Mouse (Mus musculus): ENCODE data around the gene Nsmce4a. TPM values are rescaled to one million over a fixed set of nuclear protein-coding genes. Genes with fewer than 3 reads are reported as not detected.
"Not testable (repeated sequence)": the region's sequence is repeated elsewhere in the genome, so short reads cannot be mapped to it uniquely, and the experiment has no call there.

Nsmce4a gene
- polyA plus RNA-seq, 1 experiment from 2014 or later: 170 TPM

- WGBS: 77% methylated on average over 6 of the region's 6 CpGs
- Histone ChIP-seq H3K4me3 (replicated peaks) (no peak overlapping the region), H3K27ac (no peak overlapping the region), H3K4me1 (0 out of 2 replicates have a peak, but pooled peaks cover 6% of the 10 kb centered on the region), H3K9me3 (replicated peaks) (no peaks in the 10 kb centered on the region), H3K36me3 (no peaks in the 10 kb centered on the region), H3K27me3 (no peaks in the 10 kb centered on the region), H3K4me2 (no peak overlapping the region), H3K9ac (no peak overlapping the region)
- no peak for ATAC-seq (replicated peaks; ENCODE audit: low FRiP score)
These were observed 24.6 kb upstream of the Nsmce4a start for GRCm38 (mm10) chr7:130597546-130597945.

GRCm38 (mm10) chr7:130596079-130596855 is 23.3 kb upstream of the Nsmce4a start:
- H3K9me3 ChIP-seq (replicated peaks); H3K27ac ChIP-seq; H3K4me1 ChIP-seq; H3K36me3 ChIP-seq; H3K27me3 ChIP-seq; H3K9ac ChIP-seq; H3K4me2 ChIP-seq; H3K4me3 ChIP-seq (replicated peaks): not testable (repeated sequence)
- ATAC-seq (replicated peaks; ENCODE audit: low FRiP score): 0 out of 2 replicates have a peak, but pooled peaks have one; percentile 49
- WGBS: 41% methylated on average over 9 of the region's 19 CpGs

GRCm38 (mm10) chr7:130593375-130594239 is 20.7 kb upstream of the Nsmce4a start:
- not testable (repeated sequence) for H3K27me3 ChIP-seq; H3K4me1 ChIP-seq; H3K4me2 ChIP-seq; H3K36me3 ChIP-seq; H3K9me3 ChIP-seq (replicated peaks); H3K27ac ChIP-seq; H3K4me3 ChIP-seq (replicated peaks); H3K9ac ChIP-seq; ATAC-seq (replicated peaks; ENCODE audit: low FRiP score)
- 62% methylated on average over 8 of the region's 11 CpGs for WGBS

GRCm38 (mm10) chr7:130592975-130593374 is 20.1 kb upstream of the Nsmce4a start:
- H3K27me3 ChIP-seq; H3K4me2 ChIP-seq; H3K36me3 ChIP-seq; H3K4me1 ChIP-seq; H3K9me3 ChIP-seq (replicated peaks); H3K4me3 ChIP-seq (replicated peaks); H3K9ac ChIP-seq; H3K27ac ChIP-seq: not testable (repeated sequence)
- WGBS: no CpG with 5 or more reads among the region's 11 CpGs
- peak; percentile 43 for ATAC-seq (replicated peaks; ENCODE audit: low FRiP score)

- WGBS: 78% methylated on average over 8 of the region's 8 CpGs
- no peak for ATAC-seq (replicated peaks; ENCODE audit: low FRiP score)
- no peak overlapping the region for H3K4me2 ChIP-seq
- no peaks in the 10 kb centered on the region for H3K27me3 ChIP-seq
- H3K9ac ChIP-seq: no peak overlapping the region
- H3K4me3 ChIP-seq (replicated peaks): no peak overlapping the region
- H3K4me1 ChIP-seq: no peaks in the 10 kb centered on the region
- H3K9me3 ChIP-seq (replicated peaks): no peaks in the 10 kb centered on the region
- H3K27ac ChIP-seq: no peak overlapping the region
- H3K36me3 ChIP-seq: no peaks in the 10 kb centered on the region
These were observed 18.0 kb upstream of the Nsmce4a start for GRCm38 (mm10) chr7:130590845-130591437.

- Histone ChIP-seq H3K27ac (no peak overlapping the region), H3K36me3 (no peaks in the 10 kb centered on the region), H3K4me1 (no peaks in the 10 kb centered on the region), H3K9ac (no peak overlapping the region), H3K4me3 (replicated peaks) (no peak overlapping the region), H3K27me3 (no peaks in the 10 kb centered on the region), H3K4me2 (no peak overlapping the region), H3K9me3 (replicated peaks) (no peaks in the 10 kb centered on the region)
- no peak for ATAC-seq (replicated peaks; ENCODE audit: low FRiP score)
- 70% methylated on average over 13 of the region's 13 CpGs for WGBS
These were observed 17.3 kb upstream of the Nsmce4a start for GRCm38 (mm10) chr7:130590081-130590828.

- no peaks in the 10 kb centered on the region for H3K4me1 ChIP-seq
- H3K36me3 ChIP-seq: no peaks in the 10 kb centered on the region
- H3K27me3 ChIP-seq: no peaks in the 10 kb centered on the region
- H3K9ac ChIP-seq: no peak overlapping the region
- no peak for ATAC-seq (replicated peaks; ENCODE audit: low FRiP score)
- WGBS: 70% methylated on average over 2 of the region's 2 CpGs
- no peak overlapping the region for H3K4me3 ChIP-seq (replicated peaks)
- no peak overlapping the region for H3K4me2 ChIP-seq
- H3K27ac ChIP-seq: no peak overlapping the region
- no peaks in the 10 kb centered on the region for H3K9me3 ChIP-seq (replicated peaks)
These were observed 13.7 kb upstream of the Nsmce4a start for GRCm38 (mm10) chr7:130586521-130587072.

- H3K9me3 ChIP-seq (replicated peaks): no peaks in the 10 kb centered on the region
- no peak overlapping the region for H3K27ac ChIP-seq
- H3K4me2 ChIP-seq: no peak overlapping the region
- no peak for ATAC-seq (replicated peaks; ENCODE audit: low FRiP score)
- peaks cover 26% of the 10 kb centered on the region for H3K4me1 ChIP-seq
- WGBS: 54% methylated on average over 5 of the region's 5 CpGs
- no peak overlapping the region for H3K4me3 ChIP-seq (replicated peaks)
- H3K27me3 ChIP-seq: no peaks in the 10 kb centered on the region
- no peaks in the 10 kb centered on the region for H3K36me3 ChIP-seq
- H3K9ac ChIP-seq: no peak overlapping the region
These were observed 5.7 kb upstream of the Nsmce4a start for GRCm38 (mm10) chr7:130578607-130579006.

- H3K27ac ChIP-seq: peak overlapping the region; percentile 70; the same call in 1 of the 2 replicates
- no peak overlapping the region for H3K9ac ChIP-seq
- H3K9me3 ChIP-seq (replicated peaks): no peaks in the 10 kb centered on the region
- H3K4me3 ChIP-seq (replicated peaks): no peak overlapping the region
- H3K27me3 ChIP-seq: no peaks in the 10 kb centered on the region
- no peak for ATAC-seq (replicated peaks; ENCODE audit: low FRiP score)
- peak overlapping the region; percentile 52 for H3K4me2 ChIP-seq
- H3K36me3 ChIP-seq: no peaks in the 10 kb centered on the region
- H3K4me1 ChIP-seq: peaks cover 26% of the 10 kb centered on the region
- 93% methylated on average over 2 of the region's 2 CpGs for WGBS
These were observed 5.1 kb upstream of the Nsmce4a start for GRCm38 (mm10) chr7:130578066-130578465.

- no peaks in the 10 kb centered on the region for H3K36me3 ChIP-seq
- peak within 1 kb of the TSS; percentile 70 for H3K27ac ChIP-seq
- H3K4me1 ChIP-seq: peaks cover 26% of the 10 kb centered on the region
- H3K4me2 ChIP-seq: peak within 1 kb of the TSS; percentile 52
- WGBS: 41% methylated on average over 15 of the region's 15 CpGs
- H3K4me3 ChIP-seq (replicated peaks): peak within 1 kb of the TSS; percentile 24
- no peaks in the 10 kb centered on the region for H3K9me3 ChIP-seq (replicated peaks)
- 0 out of 2 replicates have a peak within 1 kb of the TSS, but pooled peaks have one; percentile 4 for H3K9ac ChIP-seq
- no peaks in the 10 kb centered on the region for H3K27me3 ChIP-seq
- ATAC-seq (replicated peaks; ENCODE audit: low FRiP score): no peak
These were observed 4.6 kb upstream of the Nsmce4a start, which contains the start of gene Tacc2 for GRCm38 (mm10) chr7:130577388-130578003. TSS of gene Tacc2 (plus strand) at chr7:130577438.

- H3K4me1 ChIP-seq: peaks cover 26% of the 10 kb centered on the region
- 0 out of 2 replicates have a peak overlapping the region, but pooled peaks have one; percentile 4 for H3K9ac ChIP-seq
- peak overlapping the region; percentile 70 for H3K27ac ChIP-seq
- 38% methylated on average over 10 of the region's 10 CpGs for WGBS
- H3K4me2 ChIP-seq: peak overlapping the region; percentile 52
- H3K9me3 ChIP-seq (replicated peaks): no peaks in the 10 kb centered on the region
- no peaks in the 10 kb centered on the region for H3K36me3 ChIP-seq
- peak overlapping the region; percentile 24 for H3K4me3 ChIP-seq (replicated peaks)
- no peak for ATAC-seq (replicated peaks; ENCODE audit: low FRiP score)
- no peaks in the 10 kb centered on the region for H3K27me3 ChIP-seq
These were observed 4.1 kb upstream of the Nsmce4a start for GRCm38 (mm10) chr7:130576981-130577380.

All from kidney, embryonic 15.5 days (tissue).